Mouse (Mus musculus) layer of hippocampus, adult 8-10 months (tissue): Measurements from ENCODE around the gene Lurap1l. TPM values are rescaled to one million over a fixed set of nuclear protein-coding genes. Genes with fewer than 3 reads are reported as not detected.
A peak's percentile ranks its signal among the peaks of the same experiment; 100 is the strongest.

Experiments
- DNase-seq, 2 experiments: peaks; one replicate each; pipeline ENCODE4 v3.0.0; 2022; ENCODE audit warnings: low spot score in 2 of 2
- total RNA-seq, 4 experiments: library from RNA; stranded (reverse); gene quantifications; 2 replicates each; pipeline ENCODE4 v1.2.4; 2022

The Lurap1l gene
- total RNA-seq = 10 to 100 TPM; 18.7 to 26.7 (median 22.1) TPM

DNA sequence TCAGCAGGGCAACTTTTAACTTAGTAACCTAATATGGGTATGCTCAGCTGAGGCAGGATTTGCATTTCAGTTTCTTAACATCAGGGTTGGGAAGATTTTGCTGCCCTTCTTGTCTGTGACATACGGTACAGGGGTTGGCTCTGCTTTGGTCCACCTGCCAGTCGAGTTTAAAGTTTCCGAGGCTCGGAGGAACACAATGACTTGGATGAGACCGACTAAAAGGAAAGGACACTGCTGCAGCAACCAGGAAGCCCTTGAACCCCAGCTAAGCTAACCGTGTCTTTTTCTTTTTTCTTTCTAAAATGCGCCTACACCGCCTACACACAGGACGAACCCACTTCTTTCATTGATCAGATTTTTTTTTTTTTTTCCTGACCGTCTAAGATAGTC is at the start of gene Lurap1l:
Gene Lurap1l, plus strand, starts transcription at position 166 of the 390 bp plus-strand sequence.
- DNase-seq = peak; percentile 39 to 60

DNA sequence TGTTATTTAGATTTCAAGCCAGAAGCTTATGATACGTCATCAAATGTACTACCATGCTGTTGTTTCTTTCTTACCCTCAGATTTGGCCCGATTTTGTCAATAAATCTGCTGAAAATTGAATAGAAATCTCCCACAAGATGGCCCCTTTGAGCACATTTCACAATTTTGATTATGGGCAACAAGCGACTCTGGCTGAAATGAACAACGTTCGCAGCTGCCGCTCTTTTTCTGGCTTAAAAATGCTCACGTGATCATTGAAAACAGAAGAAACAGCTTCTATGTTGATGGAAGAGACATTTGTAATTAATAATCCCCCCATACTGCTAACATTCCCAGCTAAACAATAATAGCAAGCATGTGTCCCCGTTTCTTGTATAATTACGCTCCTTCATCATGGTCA is 47.5 kb upstream of the Lurap1l start:
- DNase-seq = no peak

DNA sequence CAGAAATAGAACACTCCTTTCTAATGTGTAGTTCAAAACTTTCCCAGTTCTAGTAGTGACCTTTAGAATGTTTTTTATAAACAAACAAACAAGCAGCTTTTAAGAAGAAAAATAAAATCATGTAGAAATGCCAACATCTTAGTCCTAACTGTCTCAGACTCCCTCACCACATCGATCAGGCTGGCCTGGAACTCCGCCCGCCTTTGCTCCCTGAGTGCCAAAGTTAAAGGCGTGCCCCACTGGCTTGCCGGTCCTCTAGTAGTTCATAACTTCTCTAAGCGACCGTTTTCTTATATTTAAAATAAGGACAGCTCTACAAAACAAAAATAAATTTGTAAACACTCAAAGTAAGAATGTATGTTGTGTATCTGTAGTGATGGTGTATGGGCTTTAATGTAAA is 46.5 kb upstream of the Lurap1l start:
- DNase-seq = no peak

DNA sequence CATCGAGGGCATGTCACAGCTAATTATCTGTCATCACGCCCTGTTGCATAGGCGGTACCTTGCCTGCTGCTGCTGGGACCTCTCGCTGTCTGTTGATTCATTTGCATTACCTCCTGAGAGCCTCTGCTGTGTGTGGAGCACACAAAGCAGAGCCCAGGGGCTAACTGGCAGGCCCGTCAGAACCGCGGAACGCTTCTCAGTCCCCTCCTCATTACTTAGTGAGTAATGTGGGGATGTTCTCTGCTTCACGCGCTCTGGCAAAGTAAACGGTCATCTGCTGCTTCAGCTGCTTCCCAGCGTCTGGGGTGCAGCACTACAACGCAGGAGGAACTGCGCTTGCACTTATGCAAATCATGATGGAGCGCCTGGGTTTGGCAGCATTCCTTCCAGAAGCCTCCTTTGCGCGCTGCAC is 45.9 kb upstream of the Lurap1l start:
- DNase-seq = peak; percentile 63 to 79

DNA sequence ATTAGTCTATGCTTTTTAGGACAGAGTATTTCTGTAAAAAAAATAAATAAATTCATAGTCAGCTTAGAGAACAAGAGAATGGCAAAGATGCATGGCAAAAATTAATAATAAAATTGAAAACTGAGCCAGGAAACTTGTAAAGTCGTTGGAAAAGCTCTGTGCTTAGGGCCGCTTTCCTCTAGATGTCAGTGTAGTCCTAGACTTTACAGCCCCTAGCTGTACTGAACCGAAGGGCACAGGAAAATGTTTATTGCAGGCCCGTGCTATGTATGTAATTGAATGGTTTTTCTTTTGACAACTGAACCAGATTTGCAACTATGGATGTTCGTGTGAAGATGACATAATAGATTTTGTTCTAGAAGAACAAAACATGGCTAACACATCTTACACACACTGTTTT is 44.4 kb upstream of the Lurap1l start:
- no peak for DNase-seq

DNA sequence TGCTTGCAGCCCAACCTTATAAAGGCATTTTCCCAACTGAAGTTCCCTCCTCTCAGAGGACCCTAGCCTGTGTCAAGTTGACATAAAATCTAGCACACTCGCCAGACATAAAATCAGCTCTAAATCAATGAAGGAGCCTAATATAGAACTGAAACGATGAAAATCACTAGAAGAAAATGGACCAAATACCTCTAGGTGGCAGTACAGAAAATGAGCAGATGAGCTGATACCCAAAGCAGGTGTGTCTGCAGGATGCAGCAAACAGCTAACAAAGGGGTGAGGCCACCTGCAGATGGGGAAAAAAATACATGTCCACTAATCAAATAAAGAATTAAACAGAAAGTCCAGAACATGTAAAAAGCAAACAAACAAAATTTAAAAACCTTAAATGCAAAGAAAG is 40.8 kb upstream of the Lurap1l start:
- DNase-seq = no peak

DNA sequence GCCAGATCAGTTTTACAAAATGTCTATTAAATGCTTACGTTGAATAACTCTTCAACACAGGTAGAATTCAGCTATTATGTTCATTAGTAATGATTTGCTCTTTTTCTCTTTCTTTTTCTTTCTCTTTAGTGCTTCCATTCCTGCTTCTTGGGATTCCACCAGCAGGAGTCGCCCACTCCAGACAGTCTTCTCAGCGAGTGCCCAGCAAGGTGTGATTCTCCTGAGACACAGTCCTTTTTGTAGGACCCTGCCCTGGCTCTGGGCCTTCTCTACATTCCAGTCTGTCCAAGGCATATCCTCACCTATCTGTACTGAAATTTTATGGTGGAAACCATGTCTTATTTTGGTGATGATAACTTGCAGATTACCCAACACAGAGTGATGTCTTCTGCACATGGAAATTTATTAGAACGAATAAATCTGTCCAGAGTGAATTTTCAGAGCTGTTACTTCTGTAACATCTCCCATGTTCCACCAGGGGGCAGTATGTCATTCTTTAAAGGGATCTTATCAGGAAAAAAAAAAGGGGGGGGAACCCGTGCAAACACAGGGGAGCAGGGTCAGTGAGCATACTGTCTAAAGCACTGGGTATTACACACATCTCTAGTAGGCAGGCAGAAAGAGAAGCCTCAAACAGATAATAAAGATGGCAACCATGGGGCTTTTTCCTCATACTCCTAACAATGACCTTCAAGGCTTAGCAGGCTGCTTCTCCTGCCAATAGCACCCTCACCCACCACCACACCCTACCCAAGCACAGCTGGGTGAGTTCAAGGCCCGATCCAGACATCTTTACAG is 37.4 kb upstream of the Lurap1l start:
- no peak for DNase-seq

DNA sequence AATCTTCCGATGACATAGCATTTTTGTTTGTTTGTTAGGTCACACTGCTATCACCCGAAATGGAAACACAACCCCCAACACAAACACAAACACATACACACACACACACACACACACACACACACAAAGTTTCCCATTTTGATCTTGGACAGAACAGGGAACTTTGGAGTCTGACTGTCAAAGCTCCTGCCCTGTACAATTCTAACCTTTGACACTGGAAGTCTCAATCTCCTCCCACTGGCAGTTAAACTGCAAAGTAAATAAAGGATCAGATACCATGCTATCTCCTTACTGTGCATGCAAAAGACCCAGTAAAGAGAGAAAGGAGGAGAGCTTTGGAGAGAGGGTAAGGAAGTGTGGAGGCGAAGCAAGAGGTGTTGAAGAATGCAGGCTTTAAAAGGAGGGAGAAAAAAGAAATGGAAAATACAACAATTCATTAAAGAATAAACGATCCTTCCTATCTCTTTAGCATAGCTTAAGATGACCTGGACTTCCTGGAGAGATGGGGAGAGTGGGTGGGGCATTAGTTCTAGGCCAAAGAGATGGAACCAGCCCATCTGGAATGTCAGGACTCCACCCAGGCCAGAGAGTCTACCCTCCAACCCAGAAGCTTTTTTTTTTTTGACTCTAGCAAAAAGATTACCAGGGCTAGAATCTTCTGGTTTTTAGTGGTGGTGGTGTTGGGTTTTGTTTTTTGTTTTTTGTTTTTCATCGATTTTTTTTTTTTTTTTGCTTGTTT is 36.2 kb upstream of the Lurap1l start:
- no peak for DNase-seq

DNA sequence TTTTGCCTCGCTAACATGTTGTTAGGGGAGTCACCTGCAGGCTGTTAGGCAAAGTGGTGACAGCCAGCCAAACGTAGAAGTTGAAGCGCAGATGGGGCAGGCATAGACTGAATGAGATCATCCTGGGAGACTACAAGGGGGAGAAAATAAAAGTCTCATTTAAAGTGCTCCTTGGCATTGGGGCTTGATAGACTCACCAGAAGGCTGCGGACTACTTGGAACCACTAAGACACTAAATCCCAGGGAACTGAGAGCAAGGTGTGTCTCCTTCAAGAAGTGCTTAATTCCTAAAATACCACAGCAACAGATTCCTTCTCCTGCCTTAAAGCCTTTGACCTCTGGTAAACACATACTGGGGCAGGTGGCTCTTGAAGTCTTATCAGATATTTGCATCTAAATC is 35.4 kb upstream of the Lurap1l start:
- no peak for DNase-seq

DNA sequence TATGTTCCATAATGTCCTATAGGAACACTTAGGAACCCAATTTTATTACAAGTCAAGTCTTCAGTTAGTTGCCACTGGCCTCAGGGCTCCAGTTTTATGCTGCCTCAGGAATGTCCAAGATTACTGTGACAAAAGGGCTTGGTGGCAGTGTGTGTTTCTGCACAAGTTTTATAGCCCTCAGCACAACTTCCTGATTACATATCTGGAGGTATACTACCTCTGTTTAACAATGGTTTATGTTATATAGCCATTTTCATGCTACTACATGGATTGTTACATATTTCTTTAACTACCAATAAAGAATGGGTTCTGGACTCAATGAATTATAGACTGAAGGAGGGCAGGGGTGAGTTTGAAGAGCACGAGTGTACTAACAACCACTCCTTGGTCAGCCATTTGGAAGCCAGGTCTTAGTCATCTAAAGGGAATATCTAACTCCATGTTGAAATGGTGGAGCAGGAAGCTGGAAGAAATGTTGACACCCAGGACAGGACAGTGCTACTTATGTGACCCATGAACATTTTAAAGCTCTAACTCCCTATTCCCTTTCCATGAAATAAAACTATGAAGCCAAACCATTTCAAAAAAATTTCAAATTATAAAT is 28.3 kb upstream of the Lurap1l start:
- no peak for DNase-seq

DNA sequence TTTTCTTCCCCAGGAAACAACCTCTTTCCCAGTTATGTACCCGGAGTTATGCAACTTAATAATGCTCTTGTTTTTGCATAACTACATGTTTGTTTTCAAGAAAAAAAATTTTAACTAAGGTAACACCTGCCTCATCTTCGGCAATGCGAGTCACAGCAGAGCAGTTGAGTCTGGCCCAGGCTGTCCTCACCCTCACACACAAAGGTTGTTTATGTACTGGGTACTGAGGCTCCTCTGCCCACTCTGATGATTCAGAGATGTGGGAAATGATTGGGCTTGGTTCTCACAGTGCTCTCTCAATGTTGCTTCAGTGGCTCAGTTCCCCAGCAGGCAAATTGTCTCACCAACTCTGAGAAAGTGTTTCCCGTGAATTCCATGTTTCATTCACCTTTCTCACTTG is 23.8 kb upstream of the Lurap1l start:
- no peak for DNase-seq

DNA sequence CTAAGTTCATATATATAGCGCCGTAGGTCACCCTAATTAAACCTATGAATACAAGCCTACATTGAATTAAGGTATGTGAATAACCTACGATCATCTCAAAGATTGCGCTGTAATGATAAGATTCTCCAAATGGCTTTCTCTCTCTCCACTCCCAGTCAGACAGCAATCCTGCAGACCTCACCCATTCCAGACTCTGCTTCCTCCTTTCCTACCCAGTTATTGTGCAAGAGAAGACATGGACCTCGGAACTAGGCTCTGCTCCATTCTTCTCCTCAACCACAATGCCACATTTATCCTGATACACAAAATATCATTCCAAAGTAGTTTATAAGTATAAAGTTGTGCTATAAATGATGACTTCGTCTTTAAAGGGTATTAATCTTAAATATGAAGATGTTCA is 19.4 kb upstream of the Lurap1l start:
- no peak for DNase-seq

DNA sequence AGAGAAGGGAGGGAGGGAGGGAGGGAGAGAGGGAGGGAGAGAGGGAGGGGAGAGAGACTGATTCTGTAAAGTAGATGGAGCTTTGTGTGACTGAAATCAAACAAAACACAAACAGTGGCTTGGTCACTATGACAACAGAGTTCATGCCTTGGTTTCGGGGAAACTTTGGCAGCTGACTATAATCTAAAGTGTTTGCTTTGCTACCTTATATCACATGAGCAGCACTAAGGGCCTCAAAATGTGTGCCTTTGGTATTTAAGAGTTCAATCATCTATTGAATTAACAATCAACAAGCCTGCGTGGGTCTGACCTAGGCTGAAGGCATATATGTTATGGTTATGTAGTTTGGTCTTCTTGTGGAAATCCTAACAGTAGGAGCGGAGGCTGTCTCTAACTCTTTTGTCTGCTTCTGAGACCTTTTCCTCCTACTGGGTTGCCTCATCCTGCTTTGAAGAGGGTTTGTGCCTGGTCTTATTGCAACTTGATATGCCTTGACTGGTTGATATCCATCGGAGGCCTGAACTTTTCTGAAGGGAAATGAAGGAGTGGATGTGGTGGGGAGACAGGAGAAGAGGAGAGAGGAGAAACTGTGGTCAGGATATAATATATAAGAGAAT is 15.1 kb upstream of the Lurap1l start:
- no peak for DNase-seq

DNA sequence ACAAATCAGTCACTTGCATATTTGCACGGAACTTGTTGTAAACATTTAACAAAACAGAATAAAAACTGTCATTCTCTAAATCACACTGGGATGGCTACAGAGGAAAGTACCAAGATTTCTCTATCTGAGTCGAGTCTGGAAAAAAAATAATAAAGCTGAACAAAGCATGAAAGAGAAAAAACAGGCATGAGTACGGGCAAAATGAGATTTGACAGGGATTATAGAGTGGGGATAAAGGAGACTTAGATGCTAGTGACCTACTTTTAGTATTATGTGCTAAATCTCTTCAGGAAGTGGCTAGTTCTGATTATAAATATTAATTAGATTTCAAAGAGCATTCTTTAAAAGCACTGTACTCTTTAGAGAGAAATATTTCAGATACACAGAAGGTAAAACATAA is 3.7 kb upstream of the Lurap1l start:
- DNase-seq = no peak

DNA sequence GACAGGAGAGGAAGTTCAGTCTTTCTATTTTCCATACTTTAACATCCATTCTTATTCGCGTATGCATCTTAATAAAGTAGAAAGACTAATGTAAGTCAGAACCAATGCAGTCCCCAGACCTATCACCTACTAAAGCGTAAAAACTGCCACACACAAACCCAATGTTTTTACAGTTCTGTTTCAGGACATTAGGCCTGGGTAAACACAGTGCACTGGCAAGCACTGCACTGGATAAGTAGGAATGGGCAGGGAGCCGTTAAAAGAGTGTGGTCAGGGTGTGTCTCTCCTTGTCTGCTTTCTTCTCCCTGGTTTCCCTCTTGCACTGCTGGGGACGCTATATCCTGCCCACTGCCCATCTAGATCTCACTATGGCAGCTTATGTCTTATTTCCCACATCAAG is 2.5 kb upstream of the Lurap1l start:
- no peak for DNase-seq

DNA sequence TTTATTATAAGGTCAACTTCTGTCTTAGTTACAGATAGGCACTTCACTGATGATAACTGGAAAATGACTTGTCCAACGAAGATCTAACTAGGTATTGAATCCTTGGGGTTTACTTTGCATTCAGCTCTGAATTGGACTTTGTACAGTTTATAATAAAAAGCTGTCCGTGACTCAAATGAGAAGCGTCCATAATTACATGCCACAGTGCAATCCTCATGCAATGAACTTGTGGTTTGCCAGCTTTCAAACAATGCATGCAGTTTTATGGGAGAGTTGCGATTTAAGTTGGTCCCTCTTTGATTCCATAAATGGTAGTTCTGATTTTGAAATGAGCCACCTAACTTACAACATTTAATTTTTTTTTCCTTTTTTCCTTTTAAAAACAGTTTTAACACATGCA is 1.5 kb upstream of the Lurap1l start:
- no peak for DNase-seq

DNA sequence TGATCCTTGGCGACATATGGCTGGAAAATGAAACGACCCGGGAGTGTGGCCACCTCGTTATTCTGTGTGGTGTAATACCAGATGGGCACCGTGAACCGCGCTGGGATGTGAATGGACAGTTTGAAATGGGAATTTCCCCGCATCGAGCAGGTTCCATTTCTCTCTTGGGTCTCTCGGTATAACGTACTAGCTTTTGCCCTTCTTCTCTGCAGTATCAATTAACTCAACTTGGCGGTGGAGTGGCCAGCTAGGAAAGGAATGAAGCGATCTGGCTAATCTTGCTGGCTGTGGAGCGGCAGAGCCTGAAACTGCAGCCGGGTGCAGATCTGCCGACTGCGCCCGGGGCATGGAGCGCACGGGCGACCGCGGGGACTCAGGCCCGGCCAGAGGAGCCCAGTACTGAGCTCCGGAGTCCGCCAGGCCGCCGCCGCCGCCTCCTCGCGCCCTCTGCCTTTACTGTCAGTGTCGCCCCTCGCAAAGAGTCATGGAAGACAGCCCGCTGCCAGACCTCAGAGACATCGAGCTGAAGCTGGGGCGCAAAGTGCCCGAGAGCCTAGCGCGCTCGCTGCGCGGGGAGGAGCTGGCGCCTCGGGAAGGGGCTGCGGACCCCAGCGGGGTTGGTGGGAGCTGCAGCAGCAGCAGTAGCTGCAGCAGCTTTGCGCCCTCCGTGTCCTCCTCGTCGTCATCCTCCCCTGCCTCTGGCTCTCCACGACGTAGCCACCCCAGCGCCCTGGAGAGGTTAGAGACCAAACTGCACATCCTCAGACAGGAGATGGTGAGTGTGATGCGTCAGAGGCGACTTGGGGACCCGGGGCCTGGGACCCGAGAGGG is 640 bp downstream of the Lurap1l start:
- DNase-seq = peak; percentile 35 to 48

DNA sequence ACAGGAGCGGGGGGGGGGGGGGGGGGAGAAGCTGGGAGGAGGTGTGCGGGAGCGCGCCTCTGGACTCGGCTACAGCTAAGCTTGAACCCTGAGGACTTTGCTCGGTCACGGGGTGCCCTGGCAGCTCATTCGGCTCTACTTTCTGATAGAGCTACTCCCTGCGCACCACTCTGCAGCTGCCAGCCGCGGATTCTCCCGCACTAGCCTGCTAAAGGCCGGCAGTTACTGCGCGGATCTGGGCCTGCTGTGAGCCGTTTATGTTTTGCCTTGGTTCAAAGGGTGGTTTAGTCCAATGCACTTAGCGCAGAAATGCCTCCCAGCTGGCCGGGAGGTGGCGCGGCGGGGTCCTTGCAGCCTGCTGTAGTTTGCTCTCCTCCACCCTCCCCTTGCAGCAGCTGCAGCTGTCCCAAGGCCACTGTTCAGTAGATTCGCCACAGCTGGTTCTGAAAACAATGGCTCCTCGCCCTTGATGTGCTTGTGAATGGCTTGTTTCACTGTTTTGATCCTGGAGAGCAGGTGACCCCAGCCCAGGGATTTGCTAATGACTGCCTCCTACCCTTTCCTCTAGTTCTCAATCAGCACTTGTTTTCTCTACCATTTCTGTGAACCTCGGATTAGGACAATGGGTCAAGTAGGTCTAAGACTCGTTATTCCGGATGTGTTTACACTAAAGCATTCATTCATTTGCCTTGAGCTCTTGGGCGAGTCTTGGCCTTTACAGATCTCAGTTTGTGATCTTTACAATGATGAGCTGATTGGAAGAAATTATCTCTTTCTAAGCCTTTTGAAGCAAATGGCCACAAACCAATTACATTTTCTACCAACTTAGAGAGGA is 1.5 kb downstream of the Lurap1l start:
- peak; percentile 61 to 71 for DNase-seq

DNA sequence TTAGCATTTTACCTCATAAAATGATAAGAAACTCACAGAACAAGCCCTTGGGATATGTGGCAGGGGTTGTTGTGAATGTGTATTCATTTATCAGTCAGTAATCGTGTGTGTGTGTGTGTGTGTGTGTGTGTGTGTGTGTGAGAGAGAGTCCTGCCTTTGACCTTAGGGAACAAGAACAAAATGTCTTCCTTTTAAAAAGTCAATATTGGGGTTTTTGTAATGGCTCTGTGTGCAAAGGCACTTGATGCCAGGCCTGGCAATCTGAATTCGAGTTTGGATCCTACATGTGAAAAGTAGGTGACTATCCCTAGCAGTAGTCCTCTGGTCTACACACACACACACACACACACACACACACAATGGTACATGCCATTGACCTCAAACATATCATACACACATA is 4.8 kb downstream of the Lurap1l start:
- DNase-seq = no peak

DNA sequence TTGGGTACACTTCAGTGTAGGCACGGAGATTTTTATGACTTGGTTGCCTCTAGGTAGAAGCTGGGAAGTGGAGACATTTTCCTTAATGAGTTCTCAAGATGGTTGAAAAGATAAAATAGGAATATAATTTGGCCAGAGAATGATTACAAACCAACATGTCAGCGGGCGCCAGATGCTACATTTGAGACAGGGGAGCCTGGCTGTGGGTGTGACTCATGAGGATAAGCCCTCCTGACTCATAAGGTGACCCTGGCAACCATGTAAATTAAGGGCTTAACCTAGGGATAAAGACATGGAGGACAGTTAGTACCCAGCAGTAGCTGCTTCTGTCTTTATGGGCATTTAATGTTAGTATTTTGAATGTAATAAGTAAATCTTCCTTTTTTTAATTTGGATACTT is 6.2 kb downstream of the Lurap1l start:
- no peak for DNase-seq
